Mouse (Mus musculus): ENCODE results near the gene Phf21b.

Phf21b gene

GRCm38 (mm10) chr15:84856006-84856995, at the start of gene Phf21b:
TSS of gene Phf21b (minus strand) at chr15:84856049.
- peak; percentile 71 to 74 for DNase-seq (ENCODE audit: low spot score in 2 of 2)

- DNase-seq (ENCODE audit: low spot score in 2 of 2), result no peak
Measured at GRCm38 (mm10) chr15:84903843-84904385, 48.1 kb upstream of the Phf21b start.

DNA sequence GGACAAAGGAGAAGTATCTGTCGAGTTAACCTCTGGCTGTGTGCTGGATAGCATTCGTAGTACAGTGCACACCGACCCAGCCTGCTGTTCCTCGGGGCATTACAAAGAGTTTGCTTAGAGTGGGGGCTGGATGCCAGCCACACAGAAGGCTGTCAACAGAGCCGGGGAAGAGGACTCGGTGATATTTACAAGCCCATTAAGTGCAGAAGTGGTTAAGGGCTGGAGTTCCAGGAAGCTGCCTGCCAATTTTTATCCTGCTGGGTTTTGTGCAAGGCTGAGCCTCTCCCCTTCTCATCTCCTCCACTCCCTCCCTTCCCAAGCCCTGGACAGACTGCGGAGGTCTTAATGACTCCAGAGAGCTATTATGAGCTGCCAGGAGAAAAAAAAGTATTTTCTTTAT, 42.2 kb upstream of the Phf21b start:
- no peak for DNase-seq (ENCODE audit: low spot score in 2 of 2)

DNA sequence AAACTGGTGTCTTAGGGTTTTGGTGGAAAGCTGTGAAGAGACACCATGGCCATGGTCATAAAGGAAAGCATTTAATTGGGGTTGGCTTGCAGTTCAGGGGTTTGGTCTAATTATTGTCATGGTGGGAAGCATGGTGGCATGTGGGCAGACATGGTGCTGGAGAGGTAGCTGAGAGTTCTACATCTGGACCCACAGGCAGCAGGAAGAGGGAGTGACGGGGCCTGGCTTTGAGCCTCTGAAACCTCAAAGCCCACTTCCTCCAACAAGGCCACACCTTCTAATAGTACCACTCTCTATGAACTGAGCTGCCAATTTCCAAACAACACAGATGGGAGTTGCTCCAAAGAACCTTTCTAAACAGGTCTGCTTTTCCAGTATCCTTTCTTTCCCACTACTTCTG, 40.8 kb upstream of the Phf21b start:
- DNase-seq (ENCODE audit: low spot score in 2 of 2), result peak; percentile 42 to 71

DNA sequence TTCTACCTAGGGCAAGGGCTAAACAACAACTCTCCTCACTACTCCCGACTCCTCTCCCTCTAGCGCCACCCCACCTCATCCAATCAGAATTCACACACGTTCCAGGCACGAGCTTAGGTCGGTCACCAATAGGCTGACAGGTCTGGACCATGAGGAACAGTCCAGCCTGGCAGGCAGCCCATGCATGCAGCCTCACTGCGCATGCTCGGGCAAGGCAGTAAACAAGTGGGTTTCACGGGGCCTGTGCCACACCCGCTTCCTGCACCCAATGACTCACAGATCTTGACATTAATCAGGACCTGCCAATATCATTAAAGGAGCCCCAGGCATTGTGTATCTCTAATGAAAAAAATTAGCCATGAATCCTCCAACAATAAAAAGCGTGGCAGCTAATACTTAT, 40.4 kb upstream of the Phf21b start:
- peak; percentile 60 to 81 for DNase-seq (ENCODE audit: low spot score in 2 of 2)

- DNase-seq (ENCODE audit: low spot score in 2 of 2), result peak; percentile 21 to 43
Measured at GRCm38 (mm10) chr15:84891658-84892057, 35.8 kb upstream of the Phf21b start.

DNA sequence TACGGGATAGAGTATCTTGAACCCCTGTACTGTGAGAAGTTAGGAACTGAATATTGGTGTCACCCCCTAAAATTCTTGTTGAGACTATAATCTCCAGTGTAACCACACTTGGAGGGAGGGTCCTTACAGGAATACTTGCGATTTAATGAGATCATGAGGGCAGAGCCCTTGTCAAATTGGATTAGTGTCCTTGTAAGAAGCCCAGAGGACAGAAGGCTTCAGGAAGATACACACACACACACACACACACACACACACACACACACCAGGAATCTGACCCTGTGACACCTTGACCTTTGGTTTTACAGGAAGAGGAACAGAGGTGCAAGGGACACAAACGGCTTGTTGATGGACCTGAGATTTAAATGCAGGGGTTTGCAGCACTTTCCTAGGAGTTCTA, 35.4 kb upstream of the Phf21b start:
- no peak for DNase-seq (ENCODE audit: low spot score in 2 of 2)

DNA sequence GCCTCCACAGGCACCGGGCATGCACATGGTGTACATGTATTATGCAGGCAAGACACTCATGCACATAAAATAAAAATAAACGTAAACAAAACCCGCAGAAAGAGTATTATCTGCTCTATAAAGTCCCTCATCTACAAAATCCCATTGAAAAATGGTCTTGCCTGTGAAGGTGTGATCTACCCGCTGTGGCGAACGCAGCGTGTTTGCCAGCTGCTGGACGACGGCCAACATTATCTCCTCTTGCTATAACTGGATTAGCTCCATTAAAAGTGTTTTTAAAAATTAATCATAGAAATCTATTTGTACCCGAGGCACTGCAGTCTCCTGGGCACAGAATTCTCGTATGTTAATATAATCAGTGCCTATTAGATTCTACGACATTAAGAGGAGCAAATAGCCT, 32.2 kb upstream of the Phf21b start:
- DNase-seq (ENCODE audit: low spot score in 2 of 2), result no peak

GRCm38 (mm10) chr15:84877029-84877815, 21.4 kb upstream of the Phf21b start:
- DNase-seq (ENCODE audit: low spot score in 2 of 2), result no peak

GRCm38 (mm10) chr15:84873867-84874266, 18.0 kb upstream of the Phf21b start:
- DNase-seq (ENCODE audit: low spot score in 2 of 2), result no peak

GRCm38 (mm10) chr15:84873079-84873478, 17.2 kb upstream of the Phf21b start:
- DNase-seq (ENCODE audit: low spot score in 2 of 2), result no peak

DNA sequence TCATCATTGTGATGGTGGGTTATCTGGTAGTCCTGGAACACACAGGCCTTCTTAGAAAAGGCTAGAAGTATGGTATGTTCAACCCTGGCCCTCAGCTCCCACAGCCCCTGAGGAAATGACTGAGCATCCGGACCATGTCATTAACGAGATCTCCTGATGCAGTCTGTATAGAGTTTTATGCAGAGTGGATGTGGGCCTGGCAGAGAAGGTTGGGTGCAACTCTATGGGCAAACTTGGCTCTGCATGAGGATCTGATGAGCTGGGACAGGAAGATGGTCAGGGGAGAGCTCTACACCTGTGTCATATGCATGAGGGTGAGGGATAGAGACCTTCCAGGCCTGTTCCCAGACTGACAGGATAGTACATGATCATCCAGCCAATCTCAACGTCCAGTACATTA, 16.0 kb upstream of the Phf21b start:
- no peak for DNase-seq (ENCODE audit: low spot score in 2 of 2)

DNA sequence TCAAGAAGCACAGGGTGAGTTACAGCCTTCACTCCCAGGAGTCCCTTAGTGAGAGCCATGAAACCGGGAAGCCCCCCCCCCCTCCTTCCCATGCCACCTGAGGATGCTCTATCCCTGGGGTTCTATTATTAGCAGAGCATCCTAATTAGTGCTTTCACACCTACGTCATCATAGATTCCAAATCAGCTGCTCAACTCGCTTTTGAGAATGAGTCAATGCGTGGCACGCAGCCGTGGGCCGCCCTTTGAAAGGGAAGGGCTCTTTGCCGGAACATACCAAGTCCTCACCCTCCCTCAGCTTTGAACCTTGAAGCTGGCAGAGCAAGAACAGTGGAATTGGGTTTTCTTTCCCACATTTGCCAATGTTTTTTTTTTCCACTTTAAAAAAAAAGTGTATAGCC, 6.1 kb upstream of the Phf21b start:
- DNase-seq (ENCODE audit: low spot score in 2 of 2), result no peak

DNA sequence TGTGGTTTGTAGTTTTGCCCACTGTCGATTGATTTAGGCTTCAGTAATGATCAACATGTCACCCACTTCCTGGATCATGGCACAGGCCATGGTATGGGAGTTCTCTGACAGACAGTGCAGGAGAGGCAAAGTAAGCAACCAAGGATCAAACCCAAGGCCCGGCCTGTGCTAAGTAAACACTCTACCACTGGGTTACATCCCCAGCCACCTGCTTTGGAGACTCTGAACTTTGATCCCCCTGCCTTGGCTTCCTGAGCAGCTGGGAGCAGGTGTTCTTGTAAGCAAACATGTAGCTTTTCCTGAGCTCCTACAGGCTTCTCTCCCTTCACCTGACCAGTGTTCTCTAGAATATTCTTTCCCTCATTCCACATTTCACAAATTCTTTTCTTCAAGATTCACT, 1.8 kb upstream of the Phf21b start:
- DNase-seq (ENCODE audit: low spot score in 2 of 2), result no peak

- DNase-seq (ENCODE audit: low spot score in 2 of 2), result peak; percentile 10 to 14
Measured at GRCm38 (mm10) chr15:84854921-84855901, 638 bp downstream of the Phf21b start.

GRCm38 (mm10) chr15:84854171-84854811, 1.6 kb downstream of the Phf21b start:
- DNase-seq (ENCODE audit: low spot score in 2 of 2), result no peak

- DNase-seq (ENCODE audit: low spot score in 2 of 2), result peak in 1 of 2 experiments; percentile 20
Measured at GRCm38 (mm10) chr15:84853261-84854137, 2.4 kb downstream of the Phf21b start.

DNA sequence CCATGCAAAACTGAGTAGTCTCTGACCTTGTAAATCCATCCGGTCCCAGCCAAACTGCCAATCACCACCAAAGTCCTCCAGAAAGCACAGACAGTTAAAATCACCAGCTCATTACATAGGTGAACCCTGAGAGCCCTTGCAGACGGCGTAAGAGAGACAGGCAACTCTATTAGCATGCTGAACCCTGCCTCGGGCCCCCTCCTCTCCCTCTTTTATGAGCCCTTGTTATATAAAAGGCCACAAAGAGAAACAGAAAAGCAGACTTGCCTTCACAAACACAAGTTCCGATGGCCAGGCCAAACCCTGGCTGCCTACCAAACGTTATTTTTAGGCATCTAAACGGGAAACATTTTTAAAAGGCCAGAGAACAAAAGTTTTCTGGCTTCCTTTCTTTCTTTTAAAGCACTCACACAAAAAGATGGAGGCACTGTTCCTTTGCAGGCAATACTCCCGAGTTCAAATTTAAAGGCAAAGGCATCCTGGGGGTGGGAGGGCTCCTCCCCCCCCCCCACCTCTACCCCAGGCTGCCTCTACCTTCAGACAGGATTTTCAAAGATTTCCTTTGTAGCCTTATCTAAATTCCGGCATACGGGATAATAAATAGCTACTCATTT, 3.3 kb downstream of the Phf21b start:
- DNase-seq (ENCODE audit: low spot score in 2 of 2), result no peak

DNA sequence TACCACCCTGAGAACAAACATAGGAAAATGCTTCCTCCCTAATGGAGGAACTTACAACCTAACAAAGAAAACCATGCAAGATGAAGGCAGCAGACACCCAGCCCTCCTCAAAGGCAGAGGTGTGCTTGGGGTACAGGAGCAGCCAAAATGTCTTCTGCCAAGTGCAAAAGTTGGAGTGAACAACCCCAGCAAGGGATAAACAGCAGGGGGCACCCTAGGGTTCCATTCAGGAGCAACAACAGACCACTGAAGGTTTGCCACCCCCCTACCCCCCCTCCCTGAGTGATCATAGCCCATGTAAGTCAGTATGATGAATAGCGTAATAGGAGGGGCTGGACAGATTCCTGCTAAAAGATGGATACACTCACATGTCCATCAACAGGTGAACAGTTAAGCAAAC, 5.5 kb downstream of the Phf21b start:
- peak in 1 of 2 experiments; percentile 11 for DNase-seq (ENCODE audit: low spot score in 2 of 2)
